8 mouse cellular contexts compared by ENCODE assay signal in the genomic region with DNA sequence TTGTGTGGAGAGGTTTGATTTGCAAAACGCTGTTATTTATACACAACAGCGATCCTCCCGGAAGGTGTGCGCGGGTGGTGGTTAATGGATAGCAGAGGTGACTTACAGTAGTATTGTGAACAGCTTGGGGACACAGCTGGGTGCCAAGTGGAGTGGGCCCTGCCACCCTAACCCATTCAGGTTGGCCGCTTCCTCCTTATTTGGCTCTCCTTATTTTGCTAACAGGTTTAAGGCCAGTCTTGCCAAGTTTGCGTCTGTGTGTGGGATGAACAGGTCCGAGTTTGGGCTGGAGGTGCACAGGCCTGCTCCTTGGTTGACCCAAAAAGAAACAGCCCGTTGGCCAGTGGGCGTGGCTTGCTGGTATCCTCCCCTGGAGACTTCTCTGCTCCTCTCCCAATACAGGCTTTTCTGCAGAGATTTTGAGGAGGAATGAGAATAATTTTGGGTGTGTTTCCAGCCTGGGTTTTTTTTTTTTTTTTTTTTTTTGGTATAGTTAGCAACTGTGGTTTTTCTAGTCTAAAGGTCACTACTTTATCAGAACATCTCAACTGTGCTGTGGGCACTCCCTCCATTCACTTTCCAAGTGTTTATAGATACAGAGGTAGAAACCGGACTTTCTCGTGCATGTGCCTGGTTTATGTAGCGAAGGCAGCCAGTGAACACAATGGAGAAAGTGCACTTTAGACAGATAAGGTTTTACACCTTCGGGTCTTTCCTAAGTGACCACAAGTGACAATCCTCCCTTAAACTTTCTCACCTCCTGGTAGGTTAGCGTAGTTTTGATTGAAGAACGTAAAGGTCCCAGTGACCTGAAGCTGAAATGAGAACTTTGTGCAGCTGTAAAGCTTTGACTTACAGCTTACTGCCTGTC. TPM values are rescaled to one million over a fixed set of nuclear protein-coding genes. Genes with fewer than 3 reads are reported as not detected.
A peak's percentile ranks its signal among the peaks of the same experiment; 100 is the strongest.
DNase-seq lines count a peak whose midpoint lies in the region; ATAC-seq and TF ChIP-seq lines count a peak whose summit lies in the region.

No protein-coding gene starts in this region.

- H3K36me3 ChIP-seq in embryonic facial prominence, embryonic 14.5 days (ENCODE audit: control insufficient read depth, insufficient read depth, low read length) = no peaks in the 10 kb centered on the region
- no peaks in the 10 kb centered on the region for H3K36me3 ChIP-seq in heart, postnatal 0 days (replicated peaks; ENCODE audit: control insufficient read depth, insufficient read depth, low read length)
- H3K36me3 ChIP-seq in macrophage (ENCODE audit: inconsistent target) = no peaks in the 10 kb centered on the region

- WGBS in embryonic facial prominence, embryonic 14.5 days = 14% methylated on average over 16 of the region's 16 CpGs
- WGBS in heart, postnatal 0 days = 6% methylated on average over 16 of the region's 16 CpGs
- WGBS in macrophage (ENCODE audit: missing documents) = 24% methylated on average over 16 of the region's 16 CpGs

- H3K4me3 ChIP-seq in embryonic facial prominence, embryonic 14.5 days (ENCODE audit: low read depth, low read length) = peak overlapping the region; percentile 98
- peak overlapping the region; percentile 99 for H3K4me3 ChIP-seq in heart, postnatal 0 days (ENCODE audit: low read depth, low read length)
- peak overlapping the region; percentile 75 for H3K4me3 ChIP-seq in macrophage (ENCODE audit: inconsistent target)

- peak; percentile 76 for DNase-seq in adrenal gland, postnatal 14 days
- peak; percentile 43 for DNase-seq in embryonic facial prominence, embryonic 14.5 days (ENCODE audit: low spot score)
- peak; percentile 40 for DNase-seq in heart, postnatal 0 days (ENCODE audit: low spot score)
- DNase-seq in kidney, postnatal 14 days = peak; percentile 70
- DNase-seq in retina, postnatal 1 day = peak; percentile 53
- DNase-seq in frontal cortex, postnatal 25 days (ENCODE audit: low spot score in 2 of 2) = no peak

- no peaks in the 10 kb centered on the region for H3K27me3 ChIP-seq in embryonic facial prominence, embryonic 14.5 days (replicated peaks; ENCODE audit: control insufficient read depth, insufficient read depth, low read length)
- no peaks in the 10 kb centered on the region for H3K27me3 ChIP-seq in heart, postnatal 0 days (ENCODE audit: control insufficient read depth, insufficient read depth, low read length)

- H3K27ac ChIP-seq in embryonic facial prominence, embryonic 14.5 days (replicated peaks; ENCODE audit: low read depth, low read length) = peak overlapping the region; percentile 95
- H3K27ac ChIP-seq in heart, postnatal 0 days (ENCODE audit: low read depth) = peak overlapping the region; percentile 95
- H3K27ac ChIP-seq in macrophage = peak overlapping the region; percentile 17; the same call in 1 of the 2 replicates

- peaks cover 24% of the 10 kb centered on the region for H3K4me1 ChIP-seq in embryonic facial prominence, embryonic 14.5 days (ENCODE audit: control insufficient read depth, insufficient read depth, low read length)
- peaks cover 37% of the 10 kb centered on the region for H3K4me1 ChIP-seq in heart, postnatal 0 days (ENCODE audit: control insufficient read depth, insufficient read depth)

- no peak for TF ChIP-seq EP300 in heart, postnatal 0 days (IDR thresholded peaks at IDR 0.05; ENCODE audit: low read depth)

- peak overlapping the region; percentile 96 for H3K9ac ChIP-seq in embryonic facial prominence, embryonic 14.5 days (ENCODE audit: low read depth, low read length)
- peak overlapping the region; percentile 95 for H3K9ac ChIP-seq in heart, postnatal 0 days (replicated peaks; ENCODE audit: low read depth, low read length)

- no peak for TF ChIP-seq CTCF in heart, postnatal 0 days (IDR thresholded peaks at IDR 0.05; ENCODE audit: low read depth)

- peaks cover 57% of the 10 kb centered on the region for H3K79me2 ChIP-seq in macrophage (ENCODE audit: inconsistent target)

- ATAC-seq in CD4-positive, CD25-positive, alpha-beta regulatory T cell, adult 4 months = peak; percentile 18
- ATAC-seq in embryonic facial prominence, embryonic 14.5 days (ENCODE audit: low read depth) = no peak
- ATAC-seq in heart, postnatal 0 days (ENCODE audit: insufficient read depth, low read depth) = no peak

- H3K4me2 ChIP-seq in embryonic facial prominence, embryonic 14.5 days (ENCODE audit: low read depth, low read length) = peak overlapping the region; percentile 91
- H3K4me2 ChIP-seq in heart, postnatal 0 days (ENCODE audit: low read depth, low read length) = peak overlapping the region; percentile 96

- no peaks in the 10 kb centered on the region for H3K9me3 ChIP-seq in embryonic facial prominence, embryonic 14.5 days (ENCODE audit: control insufficient read depth, low read length)
- no peaks in the 10 kb centered on the region for H3K9me3 ChIP-seq in heart, postnatal 0 days (replicated peaks; ENCODE audit: control insufficient read depth, low read length)

RNA-seq across cellular contexts. Expression of a gene that starts 2.6 kb away (rescaled TPM):
- polyA plus RNA-seq in CD4-positive, CD25-positive, alpha-beta regulatory T cell, adult 4 months (2017; shearing (Covaris generic)) = 10 to 100 TPM; 16.0 to 22.3 TPM
- total RNA-seq in adrenal gland, postnatal 14 days (2021) = 28.1 and 29.2 TPM in 2 replicates
- 37.3 and 40.9 TPM in 2 replicates for polyA plus RNA-seq in embryonic facial prominence, embryonic 14.5 days (2014; fragmentation: Nextera tagmentation; extraction: Ambion mirVana)
- total RNA-seq in heart, postnatal 0 days (2014; rRNA removed; ENCODE audit: low replicate concordance) = 47.8 and 49.7 TPM in 2 replicates
- polyA plus RNA-seq in heart, postnatal 0 days (2015; fragmentation: Nextera tagmentation; extraction: Ambion mirVana) = 17.6 and 17.7 TPM in 2 replicates
- total RNA-seq in macrophage (2018; cell fraction: chromatin; rRNA removed) = 100 to 1,000 TPM in 1 of 26 experiments, 10 to 100 TPM in 25; 34.9 to 106 (median 71.9) TPM
- total RNA-seq in macrophage (2018; cell fraction: cytosol; rRNA removed) = 10 to 100 TPM; 20.7 to 43.8 (median 32.7) TPM
- total RNA-seq in macrophage (2018; cell fraction: nucleus; rRNA removed) = 100 to 1,000 TPM in 1 of 26 experiments, 10 to 100 TPM in 25; 36.6 to 140 (median 57.7) TPM
- polyA plus RNA-seq in macrophage (2018) = 18.5 to 23.4 TPM (median 20.0 TPM) in 3 replicates

Comparison
In these comparisons a context has a peak if more than half of its experiments do, and no peak if none do; other contexts are left out.
1. DNase-seq: peak in adrenal gland, postnatal 14 days (single experiment), embryonic facial prominence, embryonic 14.5 days (single experiment), heart, postnatal 0 days (single experiment), kidney, postnatal 14 days (single experiment) and retina, postnatal 1 day (single experiment); none in frontal cortex, postnatal 25 days (0 of 2).
2. H3K27ac ChIP-seq: peak in every context shown above with its lines; median percentile 95 in embryonic facial prominence, embryonic 14.5 days; 95 in heart, postnatal 0 days; 17 in macrophage.
3. Peak in every context shown above with its lines, with median percentiles within 50 percentile points of each other: H3K4me3 ChIP-seq.